Mouse (Mus musculus) heart, embryonic 16.5 days (tissue): ENCODE measurements around the gene Bbs2. TPM values are rescaled to one million over a fixed set of nuclear protein-coding genes. Genes with fewer than 3 reads are reported as not detected.

Experiments used
- ATAC-seq: fragments of 200-750 bp; cut with Nextera tagmentation; replicated peaks from 2 replicates; pipeline ENCODE4 v1.8.0; 2017; ENCODE audit warnings: moderate number of reproducible peaks; ENCODE audit not compliant: insufficient read depth, low FRiP score; ENCODE audit errors: extremely low read depth
- H3K27ac ChIP-seq: fragments of 300-500 bp; sonication (generic); 2 replicates; pipeline ENCODE4 v1.5.1; 2014; ENCODE audit warnings: mild to moderate bottlenecking, low read length, control low read depth, moderate library complexity
- H3K27me3 ChIP-seq: fragments of 300-500 bp; sonication (generic); 2 replicates; pipeline ENCODE4 v1.6.1; 2014; ENCODE audit warnings: low read length, mixed read lengths; ENCODE audit not compliant: control insufficient read depth, insufficient read depth
- H3K36me3 ChIP-seq: fragments of 300-500 bp; sonication (generic); 2 replicates; pipeline ENCODE4 v1.6.1; 2014; ENCODE audit not compliant: control insufficient read depth, insufficient read depth
- H3K4me1 ChIP-seq: fragments of 300-500 bp; sonication (generic); 2 replicates; pipeline ENCODE4 v1.6.1; 2014; ENCODE audit warnings: low read length, mixed read lengths; ENCODE audit not compliant: control insufficient read depth, insufficient read depth
- H3K4me2 ChIP-seq: fragments of 300-500 bp; sonication (generic); 2 replicates; pipeline ENCODE4 v1.6.1; 2014; ENCODE audit warnings: low read depth, mild to moderate bottlenecking, control low read depth, low read length
- H3K4me3 ChIP-seq: fragments of 300-500 bp; sonication (generic); 2 replicates; pipeline ENCODE4 v1.5.1; 2014; ENCODE audit warnings: mild to moderate bottlenecking, control low read depth, low read length
- H3K9ac ChIP-seq: fragments of 300-500 bp; sonication (generic); 2 replicates; pipeline ENCODE4 v1.6.1; 2014; ENCODE audit warnings: low read length, control low read depth
- H3K9me3 ChIP-seq: fragments of 300-500 bp; sonication (generic); replicated peaks from 2 replicates; pipeline ENCODE4 v1.6.1; 2016; ENCODE audit warnings: low read length; ENCODE audit not compliant: control insufficient read depth
- WGBS: fragments of 180-500 bp; shearing (Covaris S2); extraction: QIAGEN DNeasy Blood & Tissue Kit; methylation state at CpG from one replicate; pipeline ENCODE4 v1.1.7; 2014; 5-methylcytosine and 5-hydroxymethylcytosine counted together
- polyA plus RNA-seq: library from polyadenylated mRNA; unstranded; fragments of >200 nt; fragmentation: Nextera tagmentation; extraction: Ambion mirVana; gene quantifications from 2 replicates; pipeline ENCODE4 v1.2.1, GENCODE M21; 2015

Bbs2 gene
- polyA plus RNA-seq, 1 experiment from 2014 or later: 12.4 TPM

DNA sequence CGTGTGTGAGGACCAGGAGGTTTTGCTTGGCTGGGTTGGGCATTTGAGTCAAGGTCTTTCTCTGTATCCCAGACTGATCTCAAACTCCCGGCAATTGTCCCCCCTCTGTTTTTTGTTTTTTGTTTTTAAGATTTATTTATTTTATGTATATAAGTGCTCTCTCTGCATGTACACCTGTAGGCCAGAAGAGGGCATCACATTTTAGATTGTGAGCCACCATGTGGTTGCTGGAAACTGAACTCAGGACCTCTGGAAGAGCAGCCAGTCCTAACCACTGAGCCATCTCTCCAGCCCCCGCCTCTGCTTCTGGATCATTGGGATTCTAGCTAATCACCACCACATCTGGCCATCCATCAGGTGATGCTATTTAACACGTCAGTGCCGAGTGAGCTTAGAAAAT is 11.1 kb upstream of the Bbs2 start:
- no peak overlapping the region for H3K9ac ChIP-seq
- H3K9me3 ChIP-seq: no peaks in the 10 kb centered on the region
- H3K4me2 ChIP-seq: no peak overlapping the region
- no peaks in the 10 kb centered on the region for H3K27me3 ChIP-seq
- no peaks in the 10 kb centered on the region for H3K36me3 ChIP-seq
- ATAC-seq: no peak
- no peak overlapping the region for H3K27ac ChIP-seq
- WGBS: 79% methylated on average over 5 of the region's 5 CpGs
- no peak overlapping the region for H3K4me3 ChIP-seq
- no peaks in the 10 kb centered on the region for H3K4me1 ChIP-seq

DNA sequence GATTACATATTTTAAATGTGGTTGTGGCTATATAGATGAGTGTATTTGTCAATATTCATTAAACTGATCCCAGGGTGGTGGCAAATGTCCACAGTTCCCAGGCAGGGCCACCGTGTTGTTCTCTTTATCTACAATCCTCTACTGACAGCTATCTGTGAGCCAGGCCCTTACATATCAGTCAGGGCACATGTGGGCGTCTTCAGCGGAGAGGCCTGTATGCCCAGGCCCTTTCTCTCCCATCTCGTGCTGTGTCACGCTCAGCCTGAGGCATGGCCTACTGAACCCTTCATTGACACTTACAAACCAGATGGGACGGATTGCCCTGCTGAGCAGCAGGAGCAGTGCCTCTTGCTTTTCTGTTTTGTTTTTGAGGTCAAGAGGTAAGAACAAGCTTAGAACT is 10.7 kb upstream of the Bbs2 start:
- Histone ChIP-seq H3K9me3 (no peaks in the 10 kb centered on the region), H3K9ac (no peak overlapping the region), H3K4me3 (no peak overlapping the region), H3K27ac (no peak overlapping the region), H3K4me2 (no peak overlapping the region), H3K4me1 (no peaks in the 10 kb centered on the region), H3K36me3 (no peaks in the 10 kb centered on the region), H3K27me3 (no peaks in the 10 kb centered on the region)
- no peak for ATAC-seq
- 64% methylated on average over 6 of the region's 6 CpGs for WGBS

DNA sequence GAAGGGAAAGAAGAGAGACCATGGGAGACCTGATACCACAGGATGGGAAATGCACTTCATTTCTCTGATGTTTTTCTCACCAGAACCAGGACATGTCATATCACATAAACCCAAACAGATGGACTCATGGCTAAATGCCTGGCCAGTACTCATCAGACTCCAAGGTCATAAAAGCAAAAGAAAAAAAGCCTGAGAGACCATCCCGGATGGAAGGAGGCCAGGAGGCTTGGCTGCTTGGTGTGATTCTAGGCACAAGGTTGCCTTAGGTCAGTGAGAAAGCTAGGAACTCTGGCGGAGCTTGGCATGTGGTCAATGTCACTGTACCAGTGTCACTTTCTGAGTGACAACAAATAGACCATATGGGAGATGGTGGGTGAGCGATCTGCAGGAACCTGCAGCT is 9.1 kb upstream of the Bbs2 start:
- H3K9me3 ChIP-seq: no peaks in the 10 kb centered on the region
- ATAC-seq: no peak
- H3K4me1 ChIP-seq: no peaks in the 10 kb centered on the region
- 54% methylated on average over 3 of the region's 3 CpGs for WGBS
- no peak overlapping the region for H3K4me3 ChIP-seq
- H3K27me3 ChIP-seq: no peaks in the 10 kb centered on the region
- no peak overlapping the region for H3K4me2 ChIP-seq
- H3K36me3 ChIP-seq: no peaks in the 10 kb centered on the region
- no peak overlapping the region for H3K9ac ChIP-seq
- H3K27ac ChIP-seq: no peak overlapping the region

DNA sequence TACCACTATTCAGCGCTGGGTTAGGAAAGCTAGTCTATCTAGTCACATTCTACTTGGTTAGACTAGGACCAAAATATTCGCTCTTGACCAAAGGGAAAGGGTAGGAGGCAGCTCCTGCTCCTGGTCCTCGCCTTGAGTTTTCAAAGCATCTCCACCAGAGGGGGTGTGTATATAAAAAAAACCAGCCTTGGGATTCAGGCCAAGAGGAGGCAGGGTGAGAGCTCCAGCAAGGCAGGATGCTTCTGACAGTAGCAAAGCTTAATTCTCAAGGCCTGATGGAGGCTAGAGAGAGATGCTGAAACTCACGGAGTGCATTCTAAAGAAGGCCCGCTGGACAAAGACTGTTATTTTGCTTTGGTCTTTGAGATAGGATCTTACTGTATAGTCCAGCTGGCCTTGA is 5.4 kb upstream of the Bbs2 start:
- ATAC-seq: no peak
- Histone ChIP-seq H3K9ac (no peak overlapping the region), H3K27ac (no peak overlapping the region), H3K4me1 (0 out of 2 replicates have a peak, but pooled peaks cover under 1% of the 10 kb centered on the region), H3K4me3 (no peak overlapping the region), H3K9me3 (no peaks in the 10 kb centered on the region), H3K4me2 (no peak overlapping the region), H3K36me3 (no peaks in the 10 kb centered on the region), H3K27me3 (peaks cover 4% of the 10 kb centered on the region; the same call in 1 of the 2 replicates)
- WGBS: 44% methylated on average over 5 of the region's 5 CpGs

GRCm38 (mm10) chr8:94098996-94099395 is 268 bp upstream of the Bbs2 start:
- Histone ChIP-seq H3K4me3 (peak overlapping the region; percentile 73), H3K9me3 (no peaks in the 10 kb centered on the region; the same call in 1 of the 2 replicates), H3K36me3 (no peaks in the 10 kb centered on the region), H3K27ac (peak overlapping the region; percentile 95), H3K27me3 (peaks cover 4% of the 10 kb centered on the region; the same call in 1 of the 2 replicates), H3K4me2 (peak overlapping the region; percentile 94), H3K4me1 (peaks cover 11% of the 10 kb centered on the region), H3K9ac (peak overlapping the region; percentile 84)
- no peak for ATAC-seq
- 49% methylated on average over 4 of the region's 4 CpGs for WGBS

GRCm38 (mm10) chr8:94094281-94094680 is 4.4 kb downstream of the Bbs2 start:
- WGBS: 79% methylated on average over 6 of the region's 6 CpGs
- no peak overlapping the region for H3K9ac ChIP-seq
- no peak for ATAC-seq
- H3K4me3 ChIP-seq: no peak overlapping the region
- H3K27me3 ChIP-seq: no peaks in the 10 kb centered on the region
- H3K4me2 ChIP-seq: no peak overlapping the region
- H3K4me1 ChIP-seq: peaks cover 11% of the 10 kb centered on the region
- no peaks in the 10 kb centered on the region for H3K36me3 ChIP-seq
- H3K9me3 ChIP-seq: no peaks in the 10 kb centered on the region; the same call in 1 of the 2 replicates
- no peak overlapping the region for H3K27ac ChIP-seq

- Histone ChIP-seq H3K27ac (no peak overlapping the region), H3K9me3 (no peaks in the 10 kb centered on the region; the same call in 1 of the 2 replicates), H3K27me3 (no peaks in the 10 kb centered on the region), H3K4me1 (peaks cover 4% of the 10 kb centered on the region), H3K9ac (no peak overlapping the region), H3K4me2 (no peak overlapping the region), H3K36me3 (0 out of 2 replicates have a peak, but pooled peaks cover 2% of the 10 kb centered on the region), H3K4me3 (no peak overlapping the region)
- no peak for ATAC-seq
- 75% methylated on average over 9 of the region's 9 CpGs for WGBS
Measured at GRCm38 (mm10) chr8:94092848-94093247, 5.9 kb downstream of the Bbs2 start.

DNA sequence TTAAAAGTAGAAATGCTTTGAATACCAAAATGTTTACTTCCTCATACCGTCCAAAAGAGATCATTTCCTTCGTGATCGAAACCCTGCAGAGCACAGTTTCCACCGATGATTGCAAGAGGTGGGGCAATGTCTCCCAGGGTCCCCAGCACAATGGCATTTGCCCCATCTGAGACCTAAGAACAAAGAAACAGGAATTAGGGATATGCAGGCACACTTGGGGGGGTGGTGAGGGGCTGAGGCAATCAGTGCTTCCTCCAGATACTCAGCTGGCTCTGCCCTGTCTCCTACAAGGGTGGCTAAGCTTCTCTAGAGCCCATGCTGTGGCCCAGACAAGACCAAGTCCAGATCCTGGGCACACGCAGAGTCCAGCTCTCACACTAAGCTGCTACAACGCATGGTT is 9.0 kb downstream of the Bbs2 start:
- no peaks in the 10 kb centered on the region; the same call in 1 of the 2 replicates for H3K9me3 ChIP-seq
- no peak overlapping the region for H3K9ac ChIP-seq
- H3K27me3 ChIP-seq: no peaks in the 10 kb centered on the region
- H3K4me1 ChIP-seq: no peaks in the 10 kb centered on the region
- no peak for ATAC-seq
- H3K36me3 ChIP-seq: 0 out of 2 replicates have a peak, but pooled peaks cover 2% of the 10 kb centered on the region
- no peak overlapping the region for H3K4me3 ChIP-seq
- 63% methylated on average over 6 of the region's 6 CpGs for WGBS
- H3K4me2 ChIP-seq: no peak overlapping the region
- no peak overlapping the region for H3K27ac ChIP-seq

DNA sequence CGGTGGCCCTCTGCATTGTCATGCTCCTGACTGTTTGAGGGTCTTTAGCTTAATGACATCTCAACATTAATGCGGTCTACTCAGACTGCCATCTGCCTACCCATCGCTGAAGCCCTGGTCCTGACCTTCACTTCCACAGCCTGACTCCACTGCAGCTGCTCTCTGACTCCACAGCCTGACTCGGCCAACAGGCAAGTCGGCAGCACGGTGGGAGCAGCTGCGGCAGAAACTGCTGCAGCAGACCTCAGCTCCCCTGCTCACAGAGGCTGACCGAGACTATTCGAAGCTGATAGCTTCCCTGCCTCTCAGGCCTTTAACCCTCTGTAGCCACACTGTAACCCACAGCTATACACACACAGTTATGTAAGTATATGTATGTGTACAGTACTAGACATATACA is 10.8 kb downstream of the Bbs2 start:
- no peak overlapping the region for H3K4me2 ChIP-seq
- ATAC-seq: no peak
- H3K4me3 ChIP-seq: no peak overlapping the region
- 0 out of 2 replicates have a peak, but pooled peaks cover 2% of the 10 kb centered on the region for H3K36me3 ChIP-seq
- H3K27me3 ChIP-seq: no peaks in the 10 kb centered on the region
- H3K4me1 ChIP-seq: no peaks in the 10 kb centered on the region
- no peak overlapping the region for H3K9ac ChIP-seq
- H3K27ac ChIP-seq: no peak overlapping the region
- WGBS: 76% methylated on average over 9 of the region's 9 CpGs
- no peaks in the 10 kb centered on the region for H3K9me3 ChIP-seq
